Mouse (Mus musculus): ENCODE measurements around the gene Sesn3.

GRCm38 (mm10) chr9:14276481-14277287 lies 1.8 kb downstream of the Sesn3 start:
- TF ChIP-seq CTCF (IDR thresholded peaks at IDR 0.05; ENCODE audit: low read depth) (no peak), EP300 (IDR thresholded peaks at IDR 0.05; ENCODE audit: low read depth) (no peak)
